Mouse (Mus musculus) layer of hippocampus, postnatal 10 days (tissue): Measurements from ENCODE around the gene Ska3. TPM values are rescaled to one million over a fixed set of nuclear protein-coding genes. Genes with fewer than 3 reads are reported as not detected.
A peak's percentile ranks its signal among the peaks of the same experiment; 100 is the strongest.
"Not testable (repeated sequence)": the region's sequence is repeated elsewhere in the genome, so short reads cannot be mapped to it uniquely, and the experiment has no call there.

Experiments used
- DNase-seq, 2 experiments: peaks; one replicate each; pipeline ENCODE4 v3.0.0; 2021; ENCODE audit warnings: low spot score in 2 of 2
- long read RNA-seq: library from polyadenylated mRNA; stranded (forward); transcript quantifications from one replicate; pipeline ENCODE4 v2.0.0, GENCODE M21; 2023
- total RNA-seq, 2 experiments: library from RNA; stranded (reverse); gene quantifications; 2 replicates each; pipeline ENCODE4 v1.2.3; 2021

Ska3 gene
- 1 to 10 TPM; 2.1 to 3.2 TPM for total RNA-seq
- long read RNA-seq, partial matches to known transcripts: 0 of 7 reads
- long read RNA-seq, other reads (novel, unspliced or antisense): 4 of 7 reads

- peak; percentile 93 for DNase-seq
Observed at GRCm38 (mm10) chr14:57825788-57826751, at the start of gene Ska3, which contains the start of gene Mrpl57. TSS of gene Ska3 (minus strand) at chr14:57826185. TSS of gene Mrpl57 (plus strand) at chr14:57826234.

GRCm38 (mm10) chr14:57866676-57867276 lies 40.8 kb upstream of the Ska3 start:
- DNase-seq: no peak

- DNase-seq: no peak
Observed at GRCm38 (mm10) chr14:57865256-57865655, 39.3 kb upstream of the Ska3 start.

DNA sequence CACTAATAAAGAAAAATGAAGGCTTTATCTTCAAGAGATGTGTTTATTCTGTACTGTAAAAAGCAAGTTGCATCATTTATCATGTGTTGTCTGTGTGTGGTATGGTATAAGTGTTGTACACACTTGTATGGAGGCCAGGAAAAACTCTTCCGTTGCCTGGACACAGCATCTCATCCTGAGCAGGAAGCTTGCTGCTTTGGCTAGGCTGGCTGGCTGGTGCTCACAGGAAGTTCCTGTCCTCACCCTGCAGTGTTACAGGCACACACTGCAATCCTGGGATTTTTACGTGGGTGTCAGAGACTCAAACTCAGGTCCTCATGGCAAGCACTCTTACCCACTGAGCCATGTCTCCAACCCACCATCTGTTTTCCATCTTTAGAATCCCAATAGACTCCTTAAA lies 37.1 kb upstream of the Ska3 start:
- DNase-seq: no peak

- DNase-seq: no peak
Observed at GRCm38 (mm10) chr14:57861987-57862412, 36.0 kb upstream of the Ska3 start.

DNA sequence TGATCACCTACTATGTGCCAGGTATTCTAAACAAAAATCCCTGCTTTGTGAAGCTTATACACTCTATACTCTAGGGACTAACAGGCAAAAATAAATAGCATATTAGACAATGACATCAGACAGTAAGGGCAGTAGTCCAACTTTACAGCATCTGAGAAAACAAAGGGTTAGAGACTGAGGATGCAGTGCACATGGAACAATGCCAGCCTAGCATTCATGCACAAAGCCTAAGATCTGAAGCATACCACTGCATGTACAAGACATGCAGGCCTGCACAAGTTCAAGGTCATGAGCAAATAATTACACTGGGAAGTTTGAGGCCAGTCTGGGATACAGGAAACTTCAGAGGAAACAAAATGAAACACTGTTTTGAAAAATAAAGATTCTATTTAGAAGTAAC lies 33.5 kb upstream of the Ska3 start:
- no peak for DNase-seq

DNA sequence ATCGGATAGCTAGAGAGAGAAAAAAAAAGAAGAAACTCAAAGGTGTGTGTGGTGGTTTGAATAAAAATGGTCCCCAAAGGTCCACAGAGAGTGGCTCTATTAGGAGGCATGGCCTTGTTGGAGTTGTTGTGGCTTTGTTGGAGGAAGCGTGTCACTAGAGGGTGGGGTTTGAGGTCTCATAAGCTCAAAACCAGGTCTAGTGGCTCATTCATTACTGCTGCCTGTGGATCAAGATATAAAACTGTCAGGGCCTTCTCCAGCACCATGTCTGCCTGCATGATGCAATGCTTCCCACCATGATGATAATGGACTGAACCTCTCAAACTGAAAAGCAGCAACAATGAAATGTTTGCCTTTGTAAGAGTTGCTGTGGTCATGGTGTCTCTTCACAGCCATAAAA lies 32.6 kb upstream of the Ska3 start:
- DNase-seq: no peak

- DNase-seq: not testable (repeated sequence)
Observed at GRCm38 (mm10) chr14:57856037-57856436, 30.1 kb upstream of the Ska3 start.

GRCm38 (mm10) chr14:57852961-57853360 lies 27.0 kb upstream of the Ska3 start:
- DNase-seq: no peak

- no peak for DNase-seq
Observed at GRCm38 (mm10) chr14:57850330-57850729, 24.3 kb upstream of the Ska3 start.

DNA sequence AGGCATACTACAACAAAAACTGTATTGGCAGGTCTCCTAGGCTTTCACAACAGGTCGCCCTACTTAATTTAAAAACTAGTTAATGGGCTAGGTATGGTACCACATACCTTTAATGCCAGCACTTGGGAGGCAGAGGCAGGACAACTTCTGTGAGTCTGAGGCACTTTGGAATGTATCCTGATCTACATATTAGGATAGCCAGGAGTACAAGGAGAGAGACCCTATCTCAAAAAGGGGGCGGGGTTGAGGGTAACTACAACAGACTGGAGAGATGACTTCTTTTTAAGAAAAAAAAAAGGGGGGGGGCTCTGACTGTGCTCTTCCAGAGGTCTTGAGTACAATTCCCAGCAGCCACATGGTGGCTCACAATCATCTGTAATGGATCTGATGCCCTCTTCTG lies 22.7 kb upstream of the Ska3 start:
- DNase-seq: no peak

GRCm38 (mm10) chr14:57848061-57848460 lies 22.1 kb upstream of the Ska3 start:
- DNase-seq: not testable (repeated sequence)

DNA sequence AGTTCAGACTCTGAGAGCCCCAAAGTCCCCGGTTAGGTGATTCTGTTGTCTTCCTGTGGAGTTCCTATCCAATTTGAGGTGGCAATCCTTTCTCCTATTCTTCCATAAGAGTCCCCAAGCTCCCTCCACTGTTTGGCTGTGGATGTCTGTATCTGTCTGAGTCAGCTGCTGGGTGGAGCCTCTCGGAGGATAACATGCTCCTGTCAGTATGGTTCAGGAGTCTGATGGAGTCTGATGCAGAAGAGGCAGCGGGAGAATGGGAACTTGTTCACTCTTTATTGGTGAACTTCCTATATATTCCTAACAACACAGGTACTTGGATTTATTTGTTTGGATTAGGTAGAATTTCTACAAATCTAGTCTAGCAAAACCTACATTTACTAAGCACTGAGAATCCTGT lies 18.6 kb upstream of the Ska3 start:
- DNase-seq: no peak

DNA sequence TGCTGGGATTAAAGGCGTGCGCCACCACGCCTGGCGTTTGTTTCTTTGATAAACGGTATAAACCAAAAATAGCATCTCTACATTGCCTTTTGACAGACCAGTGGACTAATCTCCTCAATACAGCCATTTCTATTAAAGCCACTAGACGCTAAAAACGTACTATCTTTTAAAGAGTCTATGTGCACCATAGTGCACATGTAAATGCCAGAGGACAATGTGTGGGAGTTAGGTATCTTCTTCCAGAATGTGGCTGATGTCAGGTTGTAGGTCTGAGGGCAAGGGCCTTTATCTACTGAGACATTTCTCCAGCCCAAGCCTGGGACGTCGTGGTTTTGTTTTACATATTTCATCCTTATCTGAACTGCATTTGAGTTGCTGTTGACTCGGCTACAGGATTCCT lies 9.2 kb upstream of the Ska3 start:
- no peak for DNase-seq

DNA sequence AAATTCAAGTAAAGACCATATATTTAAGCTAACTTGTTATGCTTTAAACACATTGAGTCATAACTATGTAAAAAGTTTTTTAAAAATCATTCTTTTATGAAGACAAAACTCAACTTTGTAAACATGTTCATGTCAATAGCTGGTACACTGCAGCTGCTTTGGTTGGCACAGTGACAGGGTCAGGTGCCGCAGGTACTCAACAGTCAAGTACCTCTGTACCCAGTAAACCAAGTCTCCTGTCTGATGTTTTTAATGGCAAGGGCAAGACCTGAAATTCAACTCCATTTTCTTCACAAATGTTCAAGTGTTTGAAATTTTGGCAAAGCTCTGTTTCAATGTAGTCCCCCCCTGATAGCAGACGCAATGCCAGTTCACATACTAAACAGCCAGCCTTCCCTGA lies 7.5 kb upstream of the Ska3 start:
- no peak for DNase-seq

DNA sequence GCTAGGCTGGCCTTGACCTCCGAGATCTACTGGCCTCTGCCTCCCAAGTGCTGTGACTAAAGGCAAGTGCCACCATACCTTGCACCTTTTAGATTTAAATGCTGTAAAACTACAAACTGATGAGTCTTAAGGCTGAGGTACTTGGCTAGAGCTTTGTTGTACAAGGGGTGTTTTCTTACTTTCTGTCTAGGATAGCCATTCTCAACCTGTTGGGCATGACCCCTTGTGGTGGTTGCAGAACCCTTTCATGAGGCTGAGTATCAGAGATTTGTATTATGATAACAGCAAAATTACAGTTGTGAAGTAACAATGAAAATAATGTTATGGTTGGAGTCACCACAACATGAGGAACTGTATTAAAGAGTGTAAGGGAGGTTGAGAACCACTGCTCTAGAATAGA lies 1.3 kb upstream of the Ska3 start:
- DNase-seq: no peak

DNA sequence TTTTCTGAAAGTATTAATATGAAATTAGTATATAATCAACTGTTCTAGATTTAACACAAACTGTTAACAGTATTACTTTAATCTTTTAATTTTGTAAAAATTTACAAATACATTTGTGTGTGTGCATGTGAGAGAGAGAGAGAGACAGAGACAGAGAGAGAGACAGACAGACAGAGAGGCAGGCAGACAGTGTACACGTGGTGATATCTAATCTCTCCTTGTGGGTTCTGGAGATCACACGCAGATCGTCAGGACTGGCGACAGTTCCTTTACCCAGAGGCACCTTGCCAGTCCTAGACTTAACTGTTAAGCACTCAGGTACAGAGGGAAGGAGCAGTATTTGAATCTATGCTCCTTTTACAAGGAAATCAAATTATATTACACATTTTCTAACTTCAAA lies 5.1 kb downstream of the Ska3 start:
- DNase-seq: no peak

- DNase-seq: no peak
Observed at GRCm38 (mm10) chr14:57811844-57812243, 14.1 kb downstream of the Ska3 start.

DNA sequence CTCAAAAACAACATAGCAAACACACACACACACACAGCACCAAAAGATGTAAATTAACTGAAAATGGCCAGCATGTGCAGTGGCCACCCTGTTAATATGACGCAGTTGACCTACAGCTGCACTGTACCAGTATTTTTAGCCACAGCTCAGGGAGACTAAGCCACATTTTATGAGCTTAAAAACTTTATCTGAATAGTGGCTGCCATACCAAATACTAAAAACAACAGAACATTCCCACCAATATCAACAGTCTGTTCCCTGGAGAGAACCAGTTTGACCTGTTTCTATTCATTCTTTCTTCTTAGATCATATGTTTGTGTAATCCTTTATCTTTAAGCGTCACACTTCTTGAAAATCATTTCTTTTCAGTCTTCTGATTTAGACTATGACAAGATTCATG lies 15.1 kb downstream of the Ska3 start:
- no peak for DNase-seq

DNA sequence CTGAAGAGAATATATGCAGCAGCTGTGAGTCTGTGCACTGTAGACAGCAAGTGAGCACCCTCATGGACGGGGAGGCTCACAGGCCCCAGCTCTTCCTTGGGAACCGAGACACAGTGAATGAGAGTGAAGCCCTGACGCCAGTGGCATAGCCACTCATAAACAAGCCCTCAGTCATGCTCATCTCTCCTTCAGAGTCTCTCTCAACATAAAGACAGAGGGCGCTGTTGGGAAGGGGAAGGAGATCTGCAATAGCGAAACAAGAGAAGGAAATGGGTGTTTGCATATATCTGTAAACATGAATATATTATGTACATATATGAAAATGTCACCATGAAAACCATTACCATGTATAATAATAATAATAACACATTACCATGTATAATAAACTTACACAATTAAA lies 17.4 kb downstream of the Ska3 start:
- no peak for DNase-seq

DNA sequence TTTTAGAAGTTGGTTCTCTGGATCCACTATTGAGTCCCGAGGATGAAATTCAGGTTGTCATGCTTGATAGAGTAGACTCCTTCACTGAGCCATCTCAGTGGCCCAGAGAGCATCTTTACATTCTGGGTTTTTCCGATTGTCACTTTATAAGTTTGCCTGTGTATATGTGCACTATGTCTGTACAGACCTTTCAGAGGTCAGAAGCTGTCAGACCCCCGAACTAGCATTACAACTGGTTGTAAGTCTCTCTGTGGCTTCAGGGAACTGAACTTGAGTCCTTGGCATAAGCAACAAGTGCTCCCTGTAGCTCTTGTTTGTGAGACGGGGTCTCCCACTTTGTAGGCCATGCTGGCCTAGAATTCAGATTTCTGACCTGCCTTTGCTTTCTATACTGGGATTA lies 22.3 kb downstream of the Ska3 start:
- no peak for DNase-seq
